Mouse (Mus musculus) activated CD4-positive, CD25-positive, alpha-beta regulatory T cell, adult 4 months (primary cell): ENCODE data around the gene Tcaf1. TPM values are rescaled to one million over a fixed set of nuclear protein-coding genes. Genes with fewer than 3 reads are reported as not detected.

ENCODE experiments used
- ATAC-seq: one replicate; pipeline ENCODE4 v1.8.0; 2017
- polyA plus RNA-seq, 2 experiments: library from polyadenylated mRNA; unstranded; fragments of 100-300 nt; shearing (Covaris generic); gene quantifications; one replicate each; pipeline ENCODE4 v1.2.1; 2017

Tcaf1 gene
- polyA plus RNA-seq, result under 1 TPM in 1 of 2 experiments, not detected in 1; 0.28 TPM

DNA sequence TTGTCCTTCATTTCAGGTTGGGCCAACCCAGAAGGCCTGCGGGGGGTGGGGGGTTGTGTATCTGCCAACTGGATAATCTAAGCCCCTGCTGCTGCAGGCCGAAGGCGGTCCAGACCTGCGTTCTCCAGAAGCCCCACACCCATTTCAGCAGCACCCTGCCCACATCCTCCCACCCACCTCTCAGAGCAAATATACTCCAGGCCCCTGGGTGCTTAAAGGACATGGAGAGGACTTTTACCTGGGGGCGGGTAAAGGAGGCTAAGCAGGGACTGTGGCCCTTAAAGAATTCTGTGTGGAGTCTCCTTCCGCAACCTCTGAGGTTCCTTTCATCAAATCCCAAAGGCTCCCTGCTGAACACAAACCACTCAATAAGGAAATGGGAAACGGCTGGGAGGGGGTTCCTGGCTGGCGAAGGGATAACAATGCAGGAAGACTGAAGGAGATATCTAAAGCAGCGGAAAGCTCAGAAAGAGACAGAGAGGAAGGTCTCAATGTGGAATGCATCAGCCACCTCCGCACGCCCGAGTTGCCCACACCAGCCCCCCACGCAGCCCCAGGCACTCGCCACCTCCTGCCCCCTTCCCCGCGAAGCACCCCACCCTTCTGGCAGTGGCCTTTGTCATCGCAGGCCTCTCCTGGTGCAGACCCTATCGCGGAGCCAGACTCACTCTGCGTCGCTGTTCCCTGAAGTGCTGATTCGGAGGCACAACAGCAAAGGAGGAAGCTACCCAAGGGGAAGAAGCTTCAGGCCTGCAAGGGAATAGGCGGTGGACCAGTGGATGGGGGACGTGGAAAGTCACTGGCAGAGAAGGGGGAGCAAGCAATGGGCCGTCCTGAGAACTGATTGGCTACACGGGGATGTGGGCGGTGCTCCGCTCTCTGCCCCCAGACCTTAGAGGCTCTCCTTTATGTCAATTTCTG is at the start of gene Tcaf1:
Gene Tcaf1 (minus strand): TSS at position 798 of the 921 bp plus-strand sequence.
- no peak for ATAC-seq

DNA sequence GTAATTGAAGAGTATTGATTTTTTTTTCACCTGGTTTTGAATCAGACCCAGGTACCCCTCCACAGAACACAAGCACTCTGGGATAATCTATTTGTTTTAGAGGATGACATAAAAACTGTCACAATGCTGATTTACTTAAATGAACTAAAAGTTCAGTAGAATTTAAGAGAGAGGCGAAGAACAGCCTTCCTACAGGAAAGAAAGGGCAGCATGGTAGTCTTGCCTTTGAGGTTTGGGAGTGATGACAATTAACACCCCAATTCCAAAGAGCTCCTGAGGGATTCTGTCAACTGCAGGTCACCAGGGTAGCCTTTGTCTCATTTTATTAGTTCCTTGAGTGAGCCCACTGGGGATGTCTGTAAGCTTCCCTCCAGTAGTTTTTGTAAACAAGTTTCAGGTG is 46.2 kb upstream of the Tcaf1 start, which contains the start of gene Olfr38:
Gene Olfr38 (plus strand): TSS at position 301 of the 400 bp plus-strand sequence.
- ATAC-seq, result no peak

DNA sequence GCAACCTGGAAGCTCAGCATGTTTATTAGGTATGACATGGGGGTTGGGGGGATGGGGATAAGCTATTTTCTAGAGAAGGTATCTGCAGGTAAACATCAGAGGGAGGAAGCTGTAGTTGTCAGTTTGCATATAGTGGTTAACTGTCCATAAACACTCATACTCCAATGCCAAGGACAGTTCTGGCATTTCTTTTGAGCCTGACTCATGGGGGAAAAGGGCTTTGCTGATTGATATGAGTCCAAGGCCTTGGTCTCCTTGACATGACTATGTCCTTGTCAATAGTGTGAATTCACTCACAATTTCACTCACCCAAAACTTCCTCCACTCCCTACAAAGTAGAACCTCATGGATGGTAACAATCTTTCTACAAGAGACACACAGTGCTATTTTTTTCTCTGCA is 38.0 kb upstream of the Tcaf1 start:
- ATAC-seq, result no peak

DNA sequence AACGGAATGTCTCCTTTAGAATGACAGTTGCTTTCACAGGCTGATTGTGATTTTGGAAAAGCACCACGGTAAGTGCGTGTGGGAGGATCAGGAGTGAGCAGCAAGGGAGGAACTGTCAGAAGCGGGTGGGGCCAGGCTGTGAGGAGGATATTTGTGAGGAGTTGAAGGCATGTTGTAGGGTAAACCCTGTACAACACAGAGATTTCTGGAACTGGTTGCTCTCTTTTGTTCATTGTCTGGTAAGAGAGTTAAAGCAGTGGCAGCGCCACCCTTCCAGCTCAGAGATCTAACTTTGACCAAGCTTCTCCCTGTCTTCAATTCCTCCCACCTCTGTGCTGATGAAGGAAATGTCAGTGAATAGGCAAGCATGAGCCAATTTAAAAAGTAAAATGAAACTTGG is 32.4 kb upstream of the Tcaf1 start:
- no peak for ATAC-seq

DNA sequence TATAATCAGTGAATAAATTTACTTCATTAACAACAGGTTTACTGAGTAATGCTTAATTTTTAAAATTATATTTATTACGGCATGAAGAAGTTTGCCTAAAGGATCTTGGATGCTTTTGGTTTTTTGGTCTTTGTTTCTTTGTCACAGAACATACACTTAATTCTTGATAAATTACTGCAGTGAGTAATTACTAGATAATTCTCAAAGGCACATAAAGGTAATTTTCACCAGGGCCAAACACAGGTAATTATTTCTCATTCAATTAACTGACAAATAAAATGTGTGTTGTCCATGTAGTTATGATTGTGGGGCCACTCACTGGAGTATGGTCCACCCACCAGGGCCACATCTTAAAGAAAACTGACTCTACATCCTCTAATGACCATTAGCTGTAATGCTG is 29.2 kb upstream of the Tcaf1 start, which contains the start of gene Olfr453:
Gene Olfr453 (plus strand): TSS at position 301 of the 400 bp plus-strand sequence.
- no peak for ATAC-seq

DNA sequence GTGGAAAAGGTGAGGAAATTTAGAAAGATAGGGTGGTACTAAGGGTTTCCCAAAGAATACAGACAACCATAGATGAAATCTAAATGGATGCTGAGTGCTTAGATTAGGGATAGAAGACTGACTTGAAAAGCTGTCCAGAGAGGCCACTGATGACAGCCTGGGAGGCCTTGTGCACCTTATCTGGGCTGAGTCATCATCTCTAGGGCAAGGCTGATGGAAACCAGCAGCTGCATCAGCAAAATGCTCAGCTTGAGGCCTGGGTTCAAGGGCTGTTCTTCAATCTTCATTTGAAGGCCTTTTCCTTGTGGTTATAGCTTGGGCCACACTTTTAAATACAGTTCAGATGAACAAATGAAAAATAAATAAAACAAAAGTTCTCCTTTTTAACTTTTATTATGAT is 8.1 kb upstream of the Tcaf1 start:
- no peak for ATAC-seq

DNA sequence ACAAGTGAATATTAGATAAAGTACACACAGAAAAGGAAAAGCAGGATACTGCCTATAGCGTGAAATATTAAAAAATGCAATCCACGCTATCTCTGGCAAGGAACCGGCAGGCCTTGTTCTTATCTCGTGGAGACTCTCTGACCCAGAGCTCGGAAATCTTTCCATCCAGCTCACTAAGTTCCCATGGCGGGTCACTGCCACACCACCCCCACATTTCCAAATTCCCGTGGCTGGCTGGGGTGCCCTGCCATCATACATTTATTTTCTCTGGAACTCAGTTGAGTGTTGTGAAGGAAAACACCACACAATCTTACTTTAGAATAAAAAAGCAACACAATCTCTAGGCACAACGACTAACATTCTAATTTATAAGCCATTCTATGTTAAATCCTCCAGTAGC is 4.8 kb upstream of the Tcaf1 start:
- no peak for ATAC-seq

DNA sequence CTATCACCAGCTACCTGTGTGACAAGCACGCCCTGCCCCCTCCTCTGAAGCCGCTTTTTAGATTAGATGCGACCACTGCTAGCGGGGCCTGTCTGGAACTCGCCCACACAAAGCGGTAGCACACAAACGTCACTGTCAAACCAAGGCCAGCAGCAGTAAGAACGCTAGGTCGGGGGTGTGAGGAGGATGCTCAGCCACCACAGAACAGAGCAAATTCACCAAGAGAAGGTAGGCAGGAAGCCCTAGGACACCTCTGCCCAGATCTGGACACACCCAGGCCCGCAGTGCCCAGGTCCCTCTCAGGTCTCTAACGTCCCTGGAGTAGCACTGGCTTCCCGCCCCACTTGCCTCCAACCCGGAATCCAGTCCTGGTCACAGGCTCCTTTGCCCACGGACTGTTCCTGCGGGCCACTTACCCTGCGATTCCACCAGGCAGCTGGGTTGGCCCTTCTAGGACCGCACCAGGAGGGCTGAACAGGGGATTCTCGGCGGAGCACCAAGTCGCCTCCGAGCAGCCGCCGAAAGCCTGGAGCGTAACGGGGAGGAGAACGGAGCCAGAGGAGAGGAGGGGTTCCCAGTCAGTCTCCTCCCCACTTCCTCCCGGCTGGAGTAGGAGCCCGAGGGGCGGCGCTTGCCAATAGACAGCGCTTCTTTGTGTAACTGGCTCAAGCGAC is 17.2 kb downstream of the Tcaf1 start:
- ATAC-seq, result no peak

DNA sequence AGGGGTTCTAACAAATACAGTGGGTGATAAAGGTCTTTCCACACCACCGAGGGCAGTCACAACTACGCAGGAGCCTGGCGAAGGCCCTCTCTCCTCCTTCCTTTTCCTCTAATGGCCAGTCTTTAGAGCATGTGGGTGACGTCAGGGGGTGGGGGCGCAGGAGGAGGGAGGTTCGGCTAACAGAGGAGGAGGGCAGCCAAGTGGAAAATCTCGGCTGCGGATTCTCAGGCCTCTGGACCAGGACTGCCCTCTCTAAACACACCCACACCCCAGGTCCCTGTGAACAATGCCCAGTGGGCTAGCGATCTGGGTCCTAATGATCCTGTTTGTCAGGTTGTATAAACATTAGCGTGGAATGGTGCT is 17.8 kb downstream of the Tcaf1 start:
- no peak for ATAC-seq

DNA sequence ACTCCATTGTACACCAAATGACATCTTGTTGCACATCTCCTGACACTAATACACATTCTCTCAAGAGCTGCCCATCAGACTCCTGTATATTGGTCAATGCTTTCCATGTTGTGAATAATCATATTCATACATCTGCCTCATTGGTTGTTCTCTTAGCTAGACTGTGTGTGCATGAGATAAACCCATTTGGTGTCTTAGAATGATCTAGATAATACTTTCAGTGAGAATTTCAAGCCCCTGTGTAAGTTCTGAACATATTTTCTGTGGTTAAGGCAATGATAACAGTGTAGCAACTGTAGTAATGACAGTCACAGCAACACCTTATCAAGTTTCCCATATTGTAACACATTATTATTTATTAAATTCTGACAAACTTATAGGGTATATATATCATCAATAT is 20.1 kb downstream of the Tcaf1 start:
- ATAC-seq, result no peak

DNA sequence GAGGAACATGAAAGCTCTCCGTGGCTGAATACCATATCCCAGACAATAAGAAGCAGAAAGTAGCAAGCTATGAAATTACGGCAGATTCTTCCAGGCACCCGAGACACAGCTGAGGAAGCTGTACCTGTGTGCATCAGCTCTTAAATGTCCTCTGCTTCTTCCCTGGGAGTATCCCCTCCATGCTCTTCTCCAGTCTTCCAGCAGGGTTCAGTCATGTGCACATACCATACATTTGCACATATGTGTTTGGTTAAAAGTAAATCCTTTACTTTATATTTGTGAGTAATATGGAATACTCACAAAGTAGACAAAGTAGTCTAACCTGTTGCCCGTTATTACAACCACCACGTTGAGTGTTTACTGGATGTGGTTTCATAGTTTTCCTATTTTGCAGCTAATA is 22.0 kb downstream of the Tcaf1 start:
- no peak for ATAC-seq

DNA sequence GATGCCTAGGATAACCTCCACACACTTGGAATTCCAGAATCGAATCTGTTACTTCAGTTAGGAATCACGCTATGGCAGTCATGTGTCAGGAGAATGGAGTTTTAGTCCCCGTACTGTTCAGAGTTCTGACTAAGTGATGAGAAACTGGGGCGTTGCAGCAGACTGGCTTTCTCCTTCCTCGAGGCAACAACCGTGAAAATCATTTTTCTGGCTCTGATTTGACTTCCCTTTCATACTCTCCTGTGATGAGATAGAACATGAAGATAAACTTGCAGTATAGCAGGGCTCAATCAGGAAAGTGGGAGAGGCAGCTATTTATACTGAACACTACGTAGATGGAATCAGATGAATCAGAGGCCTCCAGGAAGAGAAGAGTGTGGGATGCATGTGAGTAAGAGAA is 29.8 kb downstream of the Tcaf1 start:
- ATAC-seq, result no peak

DNA sequence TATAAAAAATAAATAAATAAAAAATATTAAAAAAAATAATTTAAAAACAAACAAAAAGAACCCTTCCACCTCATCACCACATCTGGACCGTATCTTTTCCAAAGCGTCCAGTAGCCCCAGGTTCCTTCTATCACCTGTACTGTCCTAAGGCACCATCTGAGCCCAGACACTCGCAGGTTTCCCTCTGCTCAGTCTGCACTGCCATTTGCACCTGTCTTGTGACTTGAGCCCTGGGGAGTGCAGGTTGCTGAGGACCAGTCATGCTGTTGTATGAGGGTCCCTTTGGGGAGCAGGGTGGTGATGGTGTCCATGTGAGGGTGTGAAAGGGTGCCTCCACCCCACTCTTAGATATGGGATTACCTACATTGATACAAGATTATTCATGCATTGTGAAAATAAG is 33.9 kb downstream of the Tcaf1 start:
- ATAC-seq, result no peak

DNA sequence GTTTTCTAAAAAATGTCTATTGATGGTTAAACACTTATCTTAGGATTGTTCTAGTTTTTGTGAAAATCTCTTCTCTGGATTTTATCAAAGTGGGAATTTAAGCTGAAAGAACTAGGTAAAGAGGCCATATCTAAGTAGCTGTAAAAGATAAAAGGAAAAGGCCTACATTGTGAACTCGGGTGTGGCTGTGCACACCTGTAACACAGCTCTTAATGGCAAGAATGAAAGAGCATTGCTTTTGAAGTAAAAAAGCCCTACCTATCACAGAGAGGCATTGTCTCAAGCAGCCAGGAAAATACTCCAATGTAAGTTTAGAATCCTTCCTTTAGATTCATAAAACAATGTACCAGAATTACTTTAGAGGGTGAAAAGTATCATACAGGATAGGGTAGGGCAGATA is 38.1 kb downstream of the Tcaf1 start:
- no peak for ATAC-seq

DNA sequence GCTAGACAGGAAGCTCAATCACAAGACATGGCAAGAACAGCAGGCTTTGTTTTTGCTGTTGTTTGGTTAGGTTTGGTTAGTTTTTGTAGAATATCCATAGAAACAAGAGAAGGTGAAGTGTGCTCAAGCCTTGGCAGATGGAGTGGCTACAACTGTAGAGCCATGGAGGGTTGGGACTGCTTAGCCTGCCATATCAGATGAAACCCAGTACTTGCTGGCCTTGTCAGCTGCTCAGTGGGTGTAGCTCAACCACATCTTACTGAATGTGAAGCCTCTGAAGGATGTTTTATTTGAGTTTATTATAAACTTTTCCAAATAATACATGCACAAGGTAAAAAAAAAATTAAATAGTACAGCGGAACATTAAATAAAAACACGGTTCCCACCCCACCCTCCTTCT is 42.2 kb downstream of the Tcaf1 start:
- no peak for ATAC-seq

DNA sequence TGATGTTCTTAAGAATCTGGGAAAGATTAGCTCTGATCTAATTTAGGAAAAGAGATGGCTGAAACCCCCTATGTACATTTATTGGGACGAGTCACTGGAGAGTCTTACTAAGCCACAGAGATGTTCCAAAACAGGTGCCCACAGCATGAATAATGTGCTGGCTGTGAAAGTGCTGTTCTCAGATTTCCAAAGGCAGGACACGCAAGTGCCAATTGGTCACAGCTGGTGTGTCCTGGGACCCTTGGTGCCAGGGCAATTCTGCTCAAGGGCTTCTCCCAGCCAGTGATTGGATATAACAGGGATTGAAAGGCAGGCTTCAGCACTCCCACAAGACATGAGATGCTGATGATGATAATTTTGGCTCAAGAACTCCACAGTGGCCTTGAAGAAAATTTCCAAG is 48.1 kb downstream of the Tcaf1 start:
- ATAC-seq, result no peak

DNA sequence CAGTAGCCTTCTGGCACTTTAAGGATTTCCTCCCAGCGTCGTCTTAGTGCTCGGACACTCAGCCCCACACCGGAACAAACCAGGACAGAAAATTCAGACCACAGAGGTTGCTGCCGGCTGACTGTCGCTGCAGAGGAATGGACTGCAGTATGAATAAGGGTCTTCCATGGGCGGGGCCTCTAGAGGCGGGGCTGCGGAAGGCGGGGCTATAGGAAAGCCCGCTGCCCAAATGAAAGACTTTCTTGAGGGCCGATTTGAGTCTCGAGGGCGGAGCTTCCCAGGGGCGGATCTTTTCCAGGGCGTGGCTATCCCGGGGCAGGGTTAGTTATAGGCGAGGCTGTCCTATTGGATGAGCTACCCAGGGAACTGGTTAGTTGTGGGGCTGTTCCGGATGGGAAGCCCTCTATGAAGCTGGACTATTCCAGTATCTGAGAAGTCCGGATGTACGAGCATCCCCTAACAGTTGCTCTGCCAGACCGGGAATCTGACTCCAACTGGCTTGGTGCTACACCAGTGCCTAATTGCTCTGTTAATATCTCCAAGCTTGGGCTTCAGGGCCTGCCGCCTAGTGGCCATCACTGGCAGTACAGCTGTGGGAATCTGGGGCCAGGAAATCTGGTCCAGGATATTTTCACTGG is 64.9 kb downstream of the Tcaf1 start, which contains the start of gene Tcaf2:
Gene Tcaf2 (minus strand): TSS at position 343 of the 638 bp plus-strand sequence.
- ATAC-seq, result no peak

DNA sequence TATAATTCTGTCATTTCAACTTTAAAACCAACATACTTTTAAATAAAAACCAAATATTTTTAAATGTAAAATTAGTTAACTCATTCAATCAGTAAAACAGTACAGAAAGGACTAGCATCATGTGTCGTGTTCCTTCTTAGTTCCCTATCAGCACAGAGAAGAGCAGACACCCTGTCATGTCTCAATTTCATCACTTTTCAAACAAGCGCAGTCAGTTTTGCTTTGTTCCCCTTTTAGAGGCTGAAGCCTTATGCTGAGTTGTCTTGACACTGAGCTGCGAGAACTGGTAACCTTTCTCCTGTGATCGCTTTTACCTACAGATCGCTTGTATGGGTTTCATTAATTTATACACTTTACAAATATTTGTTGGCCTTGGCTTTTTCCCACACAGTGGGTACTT is 75.5 kb downstream of the Tcaf1 start:
- ATAC-seq, result no peak

DNA sequence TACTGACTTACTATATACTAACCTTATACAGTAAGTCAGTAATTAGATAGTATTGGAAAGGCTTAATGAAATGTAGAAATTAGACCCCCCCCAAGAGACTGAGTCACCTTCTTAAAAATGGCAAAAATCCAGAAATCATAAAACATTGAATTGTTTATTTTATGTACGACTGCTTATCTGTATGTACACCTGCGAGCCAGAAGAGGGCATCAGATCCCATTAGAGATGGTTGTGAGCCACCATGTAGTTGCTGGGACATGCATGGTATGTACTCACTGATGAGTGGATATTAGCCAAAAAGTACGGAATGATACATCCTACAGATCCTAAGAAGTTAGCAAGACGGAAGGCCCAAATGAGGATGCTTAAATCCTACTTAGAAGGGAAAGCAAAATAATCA is 78.5 kb downstream of the Tcaf1 start:
- no peak for ATAC-seq
